In genomic region chr11:20328771-20329170, GRCm38 (mm10) we compare ENCODE assay signal across 16 mouse cellular contexts. TPM values are rescaled to one million over a fixed set of nuclear protein-coding genes. Genes with fewer than 3 reads are reported as not detected.
"Had no signal": no experiment of that assay in that cellular context is flagged by ENCODE, and none has a peak within 500 bp of the region (broad histone marks: within the 10 kb centered on the region; RNA-seq: fewer than 3 reads in every experiment).

No protein-coding gene starts in this region.

- ATAC-seq: inflammation-experienced regulatory T-cells, adult 6 months; lung, postnatal 0 days had no signal

- H3K27ac ChIP-seq: kidney, postnatal 0 days; layer of hippocampus, adult 2 months; limb, embryonic 12.5 days; liver, embryonic 15.5 days; midbrain, embryonic 12.5 days; stomach, postnatal 0 days had no signal

- H3K27me3 ChIP-seq: limb, embryonic 12.5 days; liver, embryonic 15.5 days; midbrain, embryonic 12.5 days had no signal

- DNase-seq: kidney, adult 11 months; kidney, adult 9 months; kidney, postnatal 36 days; liver; lung, adult 2 months; lung, postnatal 36 days; thymus, postnatal 25 days had no signal

- H3K9ac ChIP-seq: limb, embryonic 12.5 days; liver, embryonic 15.5 days; midbrain, embryonic 12.5 days had no signal

- H3K9me3 ChIP-seq: limb, embryonic 12.5 days; liver, embryonic 15.5 days; midbrain, embryonic 12.5 days had no signal

- H3K4me2 ChIP-seq: limb, embryonic 12.5 days; liver, embryonic 15.5 days; midbrain, embryonic 12.5 days had no signal

- H3K36me3 ChIP-seq: limb, embryonic 12.5 days; liver, embryonic 15.5 days; midbrain, embryonic 12.5 days had no signal

- H3K4me3 ChIP-seq: layer of hippocampus, adult 2 months; limb, embryonic 12.5 days; liver, embryonic 15.5 days; midbrain, embryonic 12.5 days had no signal

RNA-seq across cellular contexts. Expression of gene Slc1a4, which starts 3.7 kb away (rescaled TPM):
- total RNA-seq: neutrophil, adult 5-6 weeks had no signal
